Mouse (Mus musculus): ENCODE results near the gene Ndufs8.

The Ndufs8 gene

DNA sequence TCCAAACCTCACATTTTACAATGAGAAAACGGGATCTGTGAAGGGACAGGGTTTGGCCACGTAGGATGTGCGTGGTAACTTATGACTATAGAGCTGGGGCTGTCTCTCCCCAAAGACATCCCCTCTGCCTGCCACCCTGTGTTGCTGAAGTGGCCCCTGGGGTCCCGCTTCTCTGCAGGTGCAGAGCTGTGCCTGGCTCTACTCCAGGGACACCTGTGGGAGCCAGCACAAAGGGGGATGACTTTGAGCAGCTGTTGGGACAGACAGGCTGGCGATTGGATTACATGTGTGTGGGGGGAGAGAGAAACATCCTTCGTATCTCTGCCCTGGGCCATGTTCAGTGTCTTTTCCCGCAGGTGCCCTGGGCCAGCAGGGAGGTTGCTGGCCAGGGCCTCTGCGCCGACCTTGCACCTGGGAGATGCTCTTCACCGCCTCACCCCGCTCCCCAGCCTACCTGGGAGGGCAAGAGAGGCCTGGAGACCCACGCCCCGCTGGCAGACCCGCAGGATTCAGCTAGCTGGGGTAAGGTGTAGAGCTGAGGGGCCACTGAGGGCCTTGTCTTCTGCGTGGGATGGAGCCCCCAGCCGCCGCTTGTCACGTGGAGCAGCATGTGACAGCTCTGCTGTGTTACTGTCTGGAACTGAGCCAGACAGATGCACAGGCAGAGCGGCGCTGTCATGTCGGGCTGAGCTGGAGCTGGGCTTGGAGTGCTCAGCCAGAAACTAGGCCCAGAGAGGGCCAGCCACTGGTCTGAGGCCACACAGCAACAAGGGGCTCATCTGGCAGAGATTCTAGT is 17.9 kb upstream of the Ndufs8 start:
- no peak for DNase-seq (ENCODE audit: low spot score)

DNA sequence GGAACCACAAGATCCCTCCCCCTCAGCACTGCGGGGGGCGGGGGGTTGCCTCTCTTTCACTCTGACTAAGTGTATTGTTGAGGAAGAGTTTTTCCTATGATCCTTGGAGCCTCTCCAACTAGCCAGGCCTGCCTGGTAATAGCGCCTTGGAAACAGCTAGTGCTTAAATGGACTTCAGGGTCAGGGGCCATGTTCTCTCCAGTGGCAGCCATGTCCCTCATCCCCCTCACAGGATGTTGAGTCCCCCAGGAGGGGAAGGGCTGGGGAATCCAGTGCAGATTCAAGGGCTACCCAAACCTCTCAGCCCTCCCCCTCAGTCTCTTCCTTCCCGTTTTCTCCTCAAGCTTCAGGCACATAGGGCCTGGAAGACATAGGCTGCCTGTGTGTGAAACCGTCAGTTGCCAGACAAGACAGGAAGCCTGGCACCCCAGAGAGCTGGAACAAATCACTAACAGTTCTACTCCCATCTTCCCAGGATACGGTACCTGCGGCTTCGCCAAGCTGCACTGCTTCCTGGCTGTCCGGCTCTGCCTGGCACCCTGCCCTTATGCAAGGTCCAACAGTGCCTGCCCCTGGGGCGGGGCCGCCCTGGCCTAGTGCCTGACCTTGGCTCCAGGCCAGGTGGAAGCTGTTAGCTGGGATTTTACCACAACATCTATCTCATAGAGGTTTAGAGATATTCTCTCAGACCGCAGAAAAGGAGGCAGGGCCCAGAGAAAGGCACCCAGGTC is 16.8 kb upstream of the Ndufs8 start, which contains the start of gene Aldh3b1:
Gene Aldh3b1, minus strand, starts transcription at position 598 of the 731 bp plus-strand sequence.
- DNase-seq (ENCODE audit: low spot score), result peak; percentile 83

GRCm38 (mm10) chr19:3928779-3929178 is 16.2 kb upstream of the Ndufs8 start:
- no peak for DNase-seq (ENCODE audit: low spot score)

GRCm38 (mm10) chr19:3927989-3928388 is 15.4 kb upstream of the Ndufs8 start:
- no peak for DNase-seq (ENCODE audit: low spot score)

- DNase-seq (ENCODE audit: low spot score), result no peak
Measured at GRCm38 (mm10) chr19:3926685-3927084, 14.1 kb upstream of the Ndufs8 start.

- no peak for DNase-seq (ENCODE audit: low spot score)
Measured at GRCm38 (mm10) chr19:3926279-3926678, 13.7 kb upstream of the Ndufs8 start.

GRCm38 (mm10) chr19:3925859-3926258 is 13.3 kb upstream of the Ndufs8 start:
- DNase-seq (ENCODE audit: low spot score), result no peak

GRCm38 (mm10) chr19:3924868-3925267 is 12.3 kb upstream of the Ndufs8 start:
- DNase-seq (ENCODE audit: low spot score), result no peak

DNA sequence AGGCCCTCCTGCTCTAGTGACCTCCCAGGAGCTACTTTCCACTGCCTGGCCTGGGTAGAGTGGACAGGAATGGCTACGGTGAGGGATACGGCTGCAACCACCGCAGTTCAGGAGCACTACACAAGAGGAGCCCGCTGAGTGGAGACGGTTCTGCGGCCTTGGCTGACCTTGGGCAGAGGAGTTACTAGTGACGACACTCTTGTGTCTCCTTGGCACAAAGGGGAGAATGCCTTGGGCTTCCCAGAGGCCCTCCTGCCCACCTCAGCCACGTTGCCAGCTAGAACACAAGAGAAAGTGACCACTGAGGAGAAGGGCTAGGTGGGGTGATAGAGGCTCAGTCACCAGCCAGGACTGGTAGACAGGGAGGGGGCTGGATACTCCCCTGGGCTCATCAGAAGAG is 11.6 kb upstream of the Ndufs8 start:
- no peak for DNase-seq (ENCODE audit: low spot score)

DNA sequence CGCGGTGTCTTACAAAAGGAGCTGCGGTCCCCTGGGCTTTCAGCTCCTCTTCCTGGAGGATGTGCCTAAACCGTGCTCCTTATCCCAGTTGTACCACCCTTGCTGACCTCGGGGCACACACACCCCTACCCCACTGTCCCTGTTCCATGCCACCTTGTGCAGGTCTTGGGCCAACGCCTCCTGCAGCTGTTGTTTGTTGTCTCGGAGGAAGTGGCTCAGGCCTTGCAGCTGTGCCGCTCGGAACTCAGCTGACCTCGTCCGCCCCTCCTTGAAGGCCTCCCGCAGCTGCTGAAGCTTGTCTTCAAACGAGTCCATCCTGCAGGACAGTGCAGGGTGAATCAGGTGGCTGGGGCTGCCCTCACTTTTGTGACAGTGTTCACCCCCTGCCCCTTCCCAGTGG is 11.0 kb upstream of the Ndufs8 start:
- no peak for DNase-seq (ENCODE audit: low spot score)

DNA sequence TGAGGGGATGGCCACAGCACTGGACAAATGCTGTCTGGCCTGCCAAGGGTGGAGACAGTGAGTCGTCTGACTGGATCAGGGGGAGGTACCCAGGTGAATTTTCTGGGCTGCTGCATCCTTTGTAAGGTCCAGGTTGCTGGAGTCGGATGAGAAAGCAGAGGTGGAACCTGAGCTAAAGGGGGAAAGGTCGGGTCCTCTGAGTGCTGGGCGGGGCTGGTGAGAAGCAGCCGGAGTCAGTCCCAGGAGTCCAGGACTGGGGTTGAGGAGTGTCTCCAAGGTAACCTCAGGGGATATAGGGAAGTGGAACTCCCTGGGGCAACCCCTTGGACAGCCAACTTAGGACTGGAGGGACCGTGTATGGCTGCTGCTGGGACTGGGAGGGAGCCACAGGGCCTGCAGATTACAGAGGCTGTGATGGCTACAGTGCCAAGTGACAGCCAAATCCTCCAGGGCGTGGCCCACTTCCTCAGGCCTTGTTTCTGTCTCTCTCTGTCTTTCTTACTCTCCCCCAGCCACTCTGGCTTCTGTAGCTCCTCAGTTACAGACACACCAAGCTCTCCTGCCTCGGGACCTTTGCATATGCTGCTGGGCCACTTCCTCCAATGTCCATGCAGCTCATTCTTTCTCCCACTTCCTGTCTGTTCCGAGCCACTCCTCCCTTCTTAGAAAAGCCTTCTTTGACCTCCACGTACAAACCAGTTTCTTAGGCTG is 10.2 kb upstream of the Ndufs8 start:
- DNase-seq (ENCODE audit: low spot score), result no peak

- DNase-seq (ENCODE audit: low spot score), result no peak
Measured at GRCm38 (mm10) chr19:3919928-3920327, 7.4 kb upstream of the Ndufs8 start.

GRCm38 (mm10) chr19:3916727-3917126 is 4.2 kb upstream of the Ndufs8 start:
- no peak for DNase-seq (ENCODE audit: low spot score)

DNA sequence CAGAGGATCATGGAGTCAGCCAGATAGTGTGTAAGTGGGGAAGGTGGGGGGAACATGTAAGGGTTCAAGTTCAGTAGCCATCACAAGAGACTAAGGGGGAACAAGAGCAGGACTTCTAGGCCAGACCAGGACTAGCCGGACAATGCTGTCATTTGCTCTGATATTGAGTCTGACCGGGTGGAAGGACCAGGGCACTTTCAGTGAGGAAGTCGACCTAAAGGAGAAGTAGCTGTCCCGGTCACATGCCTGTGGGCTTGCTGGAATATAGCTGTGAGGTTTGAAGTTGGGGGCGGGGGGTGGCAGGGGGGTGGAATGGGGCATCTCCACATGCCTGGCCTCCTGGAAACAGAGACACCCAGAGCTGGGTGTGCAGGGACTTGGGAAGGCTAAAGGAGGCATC is 2.0 kb upstream of the Ndufs8 start:
- DNase-seq (ENCODE audit: low spot score), result no peak

- DNase-seq (ENCODE audit: low spot score), result no peak
Measured at GRCm38 (mm10) chr19:3913692-3914091, 1.1 kb upstream of the Ndufs8 start.

- no peak for DNase-seq (ENCODE audit: low spot score)
Measured at GRCm38 (mm10) chr19:3910206-3910605, 2.4 kb downstream of the Ndufs8 start.

DNA sequence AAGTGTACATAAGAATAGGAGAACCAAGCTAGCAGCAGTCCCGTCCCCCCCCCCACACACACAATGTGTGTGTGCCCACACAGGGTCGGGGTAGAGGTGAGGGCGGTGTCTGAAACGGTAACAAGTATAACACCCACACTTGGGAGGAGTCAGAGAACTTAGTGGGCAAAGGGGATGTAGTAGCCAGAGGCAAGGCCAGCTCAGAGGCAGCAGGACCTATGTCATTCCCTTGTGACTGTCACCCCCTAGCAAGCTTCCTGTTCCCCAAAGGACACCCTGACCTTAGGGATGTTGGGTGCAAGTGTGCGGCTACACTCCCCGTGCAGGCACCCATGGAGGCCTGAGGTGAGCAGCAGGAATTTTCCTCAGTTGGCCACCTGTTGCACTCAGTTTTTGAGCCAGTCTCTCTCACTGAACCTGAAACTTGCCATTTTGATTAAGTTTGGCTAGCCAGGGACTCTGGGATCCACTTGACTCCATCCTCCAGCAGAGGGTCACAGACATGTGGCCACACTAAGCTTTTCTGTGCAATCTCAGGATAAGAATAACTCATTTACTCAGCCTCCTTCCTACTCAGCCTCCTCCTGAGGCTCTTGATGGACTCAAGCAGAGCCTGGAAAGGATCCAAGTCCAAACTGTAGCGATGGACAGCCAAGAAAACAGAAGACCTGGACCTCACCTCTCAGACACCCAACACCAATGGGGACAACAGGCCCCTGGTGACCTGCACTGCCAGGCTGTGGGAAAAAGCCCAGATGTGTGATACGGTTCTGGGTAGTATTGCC is 4.5 kb downstream of the Ndufs8 start:
- DNase-seq (ENCODE audit: low spot score), result no peak

DNA sequence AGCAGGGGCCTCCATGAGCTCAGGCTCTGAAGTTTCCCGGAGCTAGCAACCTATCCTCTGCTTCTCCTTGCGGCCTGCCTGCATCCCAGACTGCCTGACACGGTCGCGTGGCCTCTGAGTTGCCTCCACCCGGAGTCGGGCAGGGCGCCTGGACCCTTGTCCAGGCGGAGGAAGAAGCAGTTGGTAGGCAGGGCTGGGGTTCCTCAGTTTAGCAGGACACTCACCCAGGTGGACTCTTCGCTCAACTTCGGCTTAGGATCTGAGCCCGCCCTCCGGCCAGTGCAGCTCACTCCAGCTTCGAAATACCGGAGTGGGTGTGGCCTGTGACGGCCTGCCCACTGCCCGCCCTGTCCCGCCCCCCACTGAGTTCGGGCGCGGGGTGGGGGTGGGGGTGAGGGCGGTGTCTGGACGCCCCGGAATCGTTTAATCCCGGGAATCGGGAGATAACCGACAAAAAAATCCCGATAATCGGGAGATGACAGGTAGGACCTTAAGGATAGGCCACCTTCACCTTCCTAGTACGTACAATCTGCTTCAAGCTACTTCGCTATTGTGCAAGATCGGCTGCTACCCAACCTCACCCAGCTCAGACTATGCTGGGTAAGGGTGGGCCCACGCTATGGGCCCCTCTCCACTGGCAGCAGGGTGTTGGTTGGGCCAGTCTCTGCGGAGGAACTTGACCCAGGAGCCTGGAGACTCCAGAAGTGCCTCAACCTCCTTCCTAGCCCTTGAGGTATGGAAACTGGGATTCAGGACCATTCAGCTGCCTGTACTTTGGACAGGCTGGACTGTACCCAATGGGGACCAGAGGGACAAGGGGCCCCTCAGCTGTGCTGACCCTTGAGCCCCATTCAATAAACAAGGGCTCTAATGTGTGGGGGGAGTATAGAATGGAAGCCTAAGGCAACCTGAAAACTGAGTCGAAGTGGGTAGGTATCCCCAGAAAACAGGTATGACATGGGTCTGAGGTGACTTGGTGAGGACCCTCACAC is 5.5 kb downstream of the Ndufs8 start, which contains the start of gene Tcirg1:
Gene Tcirg1, minus strand, starts transcription at position 339 of the 992 bp plus-strand sequence.
- peak; percentile 77 for DNase-seq (ENCODE audit: low spot score)

GRCm38 (mm10) chr19:3906326-3906725 is 6.2 kb downstream of the Ndufs8 start:
- DNase-seq (ENCODE audit: low spot score), result no peak

GRCm38 (mm10) chr19:3905261-3905969 is 7.2 kb downstream of the Ndufs8 start:
- no peak for DNase-seq (ENCODE audit: low spot score)

Measured in layer of hippocampus, adult 11-12 months (tissue).